Mouse (Mus musculus): Measurements from ENCODE around the gene Olfr345. TPM values are rescaled to one million over a fixed set of nuclear protein-coding genes. Genes with fewer than 3 reads are reported as not detected.

Gene Olfr345
- polyA plus RNA-seq (2014; fragmentation: Illumina TruSeq; extraction: RNeasy Lipid Tissue Mini Kit (QIAGEN cat#74804); ENCODE audit: low read depth, low replicate concordance) = not detected

GRCm38 (mm10) chr2:36639741-36640140 lies at the start of gene Olfr345:
Gene Olfr345 (plus strand): TSS chr2:36640041.

GRCm38 (mm10) chr2:36685488-36685887 lies 45.6 kb downstream of the Olfr345 start, which contains the start of gene Olfr346:
Gene Olfr346 (plus strand): TSS chr2:36685788.

Other genes starting within 250 kb of the Olfr345 start
- gene Olfr339, start 221.1 kb upstream of the Olfr345 start, polyA plus RNA-seq (2014; fragmentation: Illumina TruSeq; extraction: RNeasy Lipid Tissue Mini Kit (QIAGEN cat#74804); ENCODE audit: low read depth, low replicate concordance) = not detected
- gene Olfr340, start 187.5 kb upstream of the Olfr345 start, polyA plus RNA-seq (2014; fragmentation: Illumina TruSeq; extraction: RNeasy Lipid Tissue Mini Kit (QIAGEN cat#74804); ENCODE audit: low read depth, low replicate concordance) = not detected
- gene Olfr341, start 157.6 kb upstream of the Olfr345 start, polyA plus RNA-seq (2014; fragmentation: Illumina TruSeq; extraction: RNeasy Lipid Tissue Mini Kit (QIAGEN cat#74804); ENCODE audit: low read depth, low replicate concordance) = not detected
- not detected for gene Olfr342, start 115.0 kb upstream of the Olfr345 start, polyA plus RNA-seq (2014; fragmentation: Illumina TruSeq; extraction: RNeasy Lipid Tissue Mini Kit (QIAGEN cat#74804); ENCODE audit: low read depth, low replicate concordance)
- gene Olfr344, start 73.4 kb upstream of the Olfr345 start, polyA plus RNA-seq (2014; fragmentation: Illumina TruSeq; extraction: RNeasy Lipid Tissue Mini Kit (QIAGEN cat#74804); ENCODE audit: low read depth, low replicate concordance) = not detected
- gene Olfr346, start 45.7 kb downstream of the Olfr345 start, polyA plus RNA-seq (2014; fragmentation: Illumina TruSeq; extraction: RNeasy Lipid Tissue Mini Kit (QIAGEN cat#74804); ENCODE audit: low read depth, low replicate concordance) = not detected
- gene Olfr347, start 91.9 kb downstream of the Olfr345 start, polyA plus RNA-seq (2014; fragmentation: Illumina TruSeq; extraction: RNeasy Lipid Tissue Mini Kit (QIAGEN cat#74804); ENCODE audit: low read depth, low replicate concordance) = not detected
- not detected for gene Olfr348, start 144.2 kb downstream of the Olfr345 start, polyA plus RNA-seq (2014; fragmentation: Illumina TruSeq; extraction: RNeasy Lipid Tissue Mini Kit (QIAGEN cat#74804); ENCODE audit: low read depth, low replicate concordance)
- gene Olfr50, start 150.5 kb downstream of the Olfr345 start, polyA plus RNA-seq (2014; fragmentation: Illumina TruSeq; extraction: RNeasy Lipid Tissue Mini Kit (QIAGEN cat#74804); ENCODE audit: low read depth, low replicate concordance) = not detected
- not detected for gene Olfr3, start 177.0 kb downstream of the Olfr345 start, polyA plus RNA-seq (2014; fragmentation: Illumina TruSeq; extraction: RNeasy Lipid Tissue Mini Kit (QIAGEN cat#74804); ENCODE audit: low read depth, low replicate concordance)
- gene Olfr350, start 206.3 kb downstream of the Olfr345 start, polyA plus RNA-seq (2014; fragmentation: Illumina TruSeq; extraction: RNeasy Lipid Tissue Mini Kit (QIAGEN cat#74804); ENCODE audit: low read depth, low replicate concordance) = not detected
- not detected for gene Olfr351, start 222.6 kb downstream of the Olfr345 start, polyA plus RNA-seq (2014; fragmentation: Illumina TruSeq; extraction: RNeasy Lipid Tissue Mini Kit (QIAGEN cat#74804); ENCODE audit: low read depth, low replicate concordance)
- gene Olfr352, start 228.4 kb downstream of the Olfr345 start, polyA plus RNA-seq (2014; fragmentation: Illumina TruSeq; extraction: RNeasy Lipid Tissue Mini Kit (QIAGEN cat#74804); ENCODE audit: low read depth, low replicate concordance) = not detected